Mouse (Mus musculus) retina, adult 2 months (tissue): ENCODE measurements around the gene Zic4.

ENCODE experiments used
- DNase-seq: peaks from one replicate; pipeline ENCODE4 v3.0.0-alpha.2; 2012; ENCODE audit warnings: low read depth, low spot score

Gene Zic4

DNA sequence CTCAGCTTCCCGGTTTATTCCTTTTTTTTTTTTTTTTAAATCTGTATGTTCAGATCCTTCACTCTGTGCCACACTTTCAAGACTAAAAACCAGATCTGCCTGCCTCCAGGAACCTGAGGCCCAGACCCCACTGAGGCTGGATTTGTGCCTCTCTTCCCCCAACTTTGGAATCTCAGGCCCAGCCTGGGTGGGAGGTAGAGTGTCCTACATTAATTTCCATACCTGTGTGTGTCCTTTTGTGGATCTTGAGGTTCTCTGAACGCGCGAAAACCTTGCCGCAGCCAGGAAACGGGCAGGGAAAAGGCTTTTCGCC lies 1.6 kb downstream of the Zic4 start:
- DNase-seq: no peak

DNA sequence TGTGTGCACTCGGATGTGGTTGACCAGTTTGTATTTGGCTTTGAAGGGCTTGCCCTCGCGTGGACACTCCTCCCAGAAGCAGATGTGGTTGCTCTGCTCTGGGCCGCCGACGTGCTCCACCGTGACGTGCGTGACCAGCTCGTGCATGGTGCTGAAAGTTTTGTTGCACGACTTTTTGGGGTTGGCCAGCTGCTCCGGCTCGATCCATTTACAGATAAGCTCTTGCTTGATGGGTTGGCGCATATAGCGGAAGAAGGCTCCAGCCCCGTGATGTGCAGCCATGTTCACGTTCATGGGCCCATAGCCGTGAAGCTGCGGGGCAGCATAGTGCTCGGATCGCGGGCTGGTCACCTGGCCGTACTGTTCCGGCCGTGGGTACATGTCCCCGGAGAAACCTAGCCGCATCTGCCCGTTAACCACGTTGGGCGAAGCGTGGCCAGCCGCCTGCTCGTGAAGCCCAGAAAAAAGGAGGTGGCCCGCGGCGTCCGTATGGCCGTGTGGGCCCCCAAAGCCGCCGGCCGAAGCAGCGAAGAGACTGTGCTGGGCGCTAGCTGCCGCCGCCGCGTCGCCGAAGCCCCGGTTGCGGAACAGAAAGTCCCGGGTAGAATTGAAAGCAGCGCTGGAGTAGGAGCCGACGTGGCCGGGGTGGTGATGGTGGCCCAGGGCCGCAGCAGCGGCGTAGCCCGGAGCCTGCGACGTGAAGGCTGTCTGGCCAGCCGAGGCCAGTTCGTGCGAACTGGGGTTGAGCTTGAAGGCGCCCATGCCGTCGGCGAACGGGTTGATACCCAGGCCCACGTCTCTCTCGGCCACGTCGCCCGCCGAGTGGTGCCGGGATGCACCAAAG lies 2.1 kb downstream of the Zic4 start:
- no peak for DNase-seq

DNA sequence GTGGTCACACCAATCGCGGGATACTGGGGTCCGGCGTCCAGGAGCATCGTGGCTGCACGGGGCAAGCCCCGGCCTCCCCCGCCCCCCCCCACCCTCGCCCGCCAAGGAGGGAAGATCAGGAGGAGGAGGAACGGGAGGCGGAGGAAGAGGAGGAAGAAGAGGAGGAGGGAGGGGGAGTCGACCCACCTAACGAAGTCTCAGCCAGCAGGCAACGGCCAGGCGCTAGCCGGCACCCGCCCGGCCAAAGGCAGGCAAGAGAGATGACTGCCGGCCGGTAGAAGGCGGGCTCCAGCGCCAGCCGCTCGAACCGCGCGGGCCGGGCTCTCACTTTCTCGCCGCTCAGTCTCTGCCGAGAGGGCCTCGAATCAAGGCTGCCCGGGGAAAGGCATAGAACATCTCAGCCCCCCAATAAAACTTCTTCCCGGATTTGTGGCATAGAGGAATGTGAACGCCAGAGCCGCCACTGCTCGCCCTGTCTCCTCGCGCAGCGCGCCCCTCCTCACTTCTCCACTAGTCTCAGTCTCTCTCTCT lies 2.8 kb downstream of the Zic4 start:
- DNase-seq: no peak

DNA sequence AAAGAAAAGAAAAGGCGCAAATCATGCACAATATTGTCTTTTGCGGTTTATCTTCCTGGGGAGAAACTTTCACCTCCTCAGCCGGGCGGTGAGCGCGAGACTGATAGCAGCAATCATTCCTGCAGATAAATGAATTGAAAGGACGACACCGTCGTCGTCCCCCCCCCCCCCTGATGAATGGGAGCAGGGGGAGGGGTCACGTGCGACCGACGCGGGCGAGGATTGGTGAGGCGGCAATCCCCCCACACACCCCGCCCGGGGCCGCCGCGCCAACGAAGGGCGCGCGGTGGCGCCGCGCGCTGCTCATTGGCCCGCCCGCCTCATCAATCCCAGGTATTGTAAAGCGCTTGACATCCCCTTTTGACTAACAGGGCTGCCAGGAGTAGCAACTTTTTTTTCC lies 3.5 kb downstream of the Zic4 start, which contains the start of gene Zic1:
TSS of gene Zic1 (minus strand) at position 147 of the 400 bp plus-strand sequence.
- no peak for DNase-seq

DNA sequence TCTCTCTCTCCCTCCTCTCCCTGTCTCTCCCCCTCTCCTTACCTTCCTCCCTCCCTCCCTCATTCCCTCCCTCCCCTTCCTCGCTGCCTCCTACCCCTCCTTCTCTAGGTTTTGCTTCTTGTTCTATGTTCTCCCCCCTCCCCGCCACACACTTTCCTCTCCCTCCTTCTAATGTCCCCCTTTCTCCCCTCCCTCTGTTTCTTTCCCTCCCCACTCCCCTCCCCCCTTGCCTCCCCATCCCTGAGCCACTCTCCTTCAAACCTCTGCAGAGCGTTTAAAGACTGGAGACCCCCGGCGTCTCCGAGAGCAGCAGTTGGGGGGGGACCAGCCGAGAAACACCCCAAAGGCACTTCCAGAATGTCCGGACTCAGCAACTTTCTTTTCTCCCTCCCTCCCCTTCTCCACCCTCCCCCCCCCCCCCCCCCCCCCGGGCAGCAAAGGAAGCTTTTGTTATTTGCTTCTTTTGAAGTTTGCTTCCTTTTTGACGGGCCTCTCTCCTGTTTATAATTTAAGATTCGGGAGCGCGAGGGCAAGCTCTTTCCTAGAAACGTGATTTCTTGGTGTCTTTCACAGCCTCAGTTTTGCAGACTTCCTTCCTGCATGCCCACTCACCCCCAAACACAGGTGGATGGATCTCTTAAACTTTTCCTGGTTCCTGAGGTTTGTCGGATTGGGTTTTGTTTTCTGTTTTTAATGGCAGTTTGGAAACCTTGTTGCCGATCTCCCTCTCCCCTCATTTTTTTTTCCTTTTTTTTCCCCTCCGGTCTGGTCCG lies 4.2 kb downstream of the Zic4 start:
- no peak for DNase-seq

DNA sequence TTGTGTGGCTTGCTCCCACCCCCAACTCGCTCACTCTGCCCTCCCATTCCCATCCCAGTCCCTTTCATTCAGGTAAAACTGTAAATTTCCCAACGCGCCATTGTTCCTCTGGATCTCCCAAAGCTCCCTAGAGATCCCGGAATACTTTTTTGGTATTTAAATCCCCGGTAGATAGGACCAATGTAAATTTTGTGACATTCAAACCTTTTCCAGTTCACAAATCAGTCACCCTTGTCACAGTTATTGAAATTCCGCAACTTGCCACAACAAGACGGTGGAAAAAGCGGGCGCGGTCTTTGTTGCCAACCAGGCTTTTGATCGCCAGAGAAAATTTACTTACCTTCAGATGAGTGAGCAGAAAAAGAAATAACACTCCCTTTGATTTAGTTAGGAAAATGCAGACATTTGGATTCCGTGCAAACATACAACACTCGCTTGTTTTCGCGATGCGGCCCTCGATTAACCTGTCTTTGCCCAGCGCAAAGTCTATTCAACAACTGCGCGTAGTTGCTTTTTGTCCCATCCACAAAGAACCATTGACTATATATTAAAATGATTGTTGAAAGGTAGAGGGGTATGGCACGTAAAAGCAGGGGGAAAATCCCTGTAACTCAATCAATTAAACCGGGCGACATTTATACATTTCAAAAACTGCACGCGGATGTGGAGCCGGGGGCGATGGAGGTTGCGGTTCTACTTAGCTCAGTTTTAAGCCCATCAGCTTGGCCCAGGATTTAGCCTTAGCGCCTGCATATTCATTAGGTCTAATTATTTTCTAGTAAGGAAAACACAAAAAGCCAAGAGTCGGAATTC lies 5.0 kb downstream of the Zic4 start:
- no peak for DNase-seq

DNA sequence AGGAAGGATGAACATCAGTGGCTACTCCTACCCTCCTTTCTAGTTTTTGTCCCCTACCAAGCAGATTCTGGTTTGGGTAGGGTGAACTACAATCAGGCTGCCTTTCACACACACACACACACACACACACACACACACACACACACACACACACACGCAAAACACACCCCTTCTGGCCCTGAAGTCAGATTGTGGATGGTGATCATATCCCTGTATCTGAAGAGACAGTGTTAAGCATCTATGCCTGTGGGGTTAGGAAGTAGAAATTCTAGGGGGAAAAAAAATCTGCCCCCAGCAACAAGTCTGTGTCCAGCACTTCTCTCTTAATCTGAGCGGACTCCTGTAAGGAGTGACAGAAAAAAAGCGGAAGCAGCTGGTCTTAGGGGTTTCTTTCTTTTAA lies 5.9 kb downstream of the Zic4 start:
- DNase-seq: no peak

DNA sequence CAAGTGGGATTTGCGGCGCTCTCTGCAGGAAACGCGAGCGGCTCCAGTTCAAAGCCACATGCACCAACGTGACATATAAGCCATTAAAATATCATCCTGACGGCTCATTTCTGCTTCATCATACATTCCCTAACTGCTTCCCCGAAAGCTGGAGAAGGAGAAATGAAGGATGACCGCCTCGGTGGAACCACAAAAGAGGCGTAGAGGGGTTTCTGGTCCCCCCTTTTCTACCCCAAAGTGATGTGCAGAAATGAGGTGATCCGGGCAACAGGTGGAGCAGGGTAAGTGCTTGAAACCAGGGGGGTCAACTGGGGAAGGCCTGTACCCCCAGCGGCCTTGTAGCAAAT lies 6.7 kb downstream of the Zic4 start:
- no peak for DNase-seq

DNA sequence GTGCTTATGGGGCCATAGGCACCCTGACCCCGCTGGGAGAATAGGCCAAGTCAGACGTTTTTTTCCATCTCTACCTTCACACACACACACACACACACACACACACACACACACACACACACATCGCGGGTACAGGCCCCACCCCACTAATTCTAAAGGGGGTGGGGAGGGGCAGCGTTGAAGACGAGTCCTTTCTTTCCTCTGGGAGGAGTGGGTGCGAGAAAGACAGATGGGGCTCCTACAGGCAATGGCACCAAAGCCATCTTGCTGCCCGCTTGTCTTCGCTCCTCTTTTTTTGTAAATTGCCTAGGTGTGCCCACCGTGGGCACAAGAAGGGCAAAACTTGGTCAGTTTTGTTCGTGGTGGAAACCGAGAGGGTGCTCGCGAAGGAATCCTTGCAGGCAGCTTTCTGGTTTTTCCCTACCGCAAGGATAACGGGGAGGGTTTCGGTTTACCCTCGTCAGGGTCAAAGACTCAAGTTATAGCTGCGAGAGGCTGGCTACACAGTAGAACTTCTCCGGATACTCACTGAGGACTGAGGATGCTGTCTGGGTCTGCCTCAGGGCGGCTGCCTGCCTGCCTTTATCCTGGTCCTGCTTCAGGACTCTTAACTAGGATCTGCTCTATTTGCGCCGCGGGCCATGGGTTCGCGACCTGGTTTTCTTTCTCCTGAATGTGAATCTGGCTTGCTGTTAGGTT lies 7.2 kb downstream of the Zic4 start:
- DNase-seq: no peak

DNA sequence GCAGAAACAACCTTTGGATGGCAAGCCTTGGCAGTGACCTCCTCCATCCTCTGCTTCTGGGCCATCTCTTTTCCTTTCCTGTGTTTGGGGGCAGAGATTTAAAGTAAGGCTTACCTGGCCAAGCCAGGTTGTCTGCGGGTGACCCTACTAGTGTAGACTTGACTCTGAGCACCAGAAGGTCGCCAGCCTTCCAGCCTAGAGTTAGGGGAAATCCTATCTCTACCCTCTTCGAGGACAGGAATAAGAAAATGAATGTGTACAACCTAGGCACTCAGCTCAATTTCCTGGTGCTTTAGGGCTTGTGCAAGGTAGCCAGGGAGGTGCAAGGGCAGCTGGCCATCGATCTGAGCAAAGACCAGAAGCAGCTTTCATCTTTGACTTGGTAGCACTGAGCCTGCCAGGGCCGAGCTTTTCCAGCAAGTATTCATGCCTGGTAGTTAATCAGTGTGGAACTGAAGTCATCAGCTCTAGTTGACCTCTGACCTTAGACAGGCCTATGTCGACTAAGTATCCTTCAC lies 8.0 kb downstream of the Zic4 start:
- no peak for DNase-seq

DNA sequence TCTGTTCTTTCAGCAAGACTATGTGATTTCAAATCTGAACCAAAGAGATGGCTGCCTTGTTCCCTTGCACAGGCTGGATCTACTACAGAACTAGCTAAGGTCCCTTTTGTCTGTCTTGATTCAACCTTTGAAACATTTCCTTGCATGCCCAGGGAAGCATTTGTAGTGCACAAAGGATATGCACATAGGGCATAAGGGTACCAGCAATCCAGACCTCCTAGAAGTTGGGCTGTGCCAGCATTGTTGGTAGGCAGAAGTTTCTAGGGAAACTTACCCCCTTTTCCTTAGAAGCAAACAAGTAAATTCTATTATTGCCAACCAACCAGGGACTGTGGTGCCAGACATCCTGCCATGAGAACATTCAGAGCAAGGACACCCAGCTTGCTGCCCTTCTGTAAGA lies 8.8 kb downstream of the Zic4 start:
- DNase-seq: no peak

DNA sequence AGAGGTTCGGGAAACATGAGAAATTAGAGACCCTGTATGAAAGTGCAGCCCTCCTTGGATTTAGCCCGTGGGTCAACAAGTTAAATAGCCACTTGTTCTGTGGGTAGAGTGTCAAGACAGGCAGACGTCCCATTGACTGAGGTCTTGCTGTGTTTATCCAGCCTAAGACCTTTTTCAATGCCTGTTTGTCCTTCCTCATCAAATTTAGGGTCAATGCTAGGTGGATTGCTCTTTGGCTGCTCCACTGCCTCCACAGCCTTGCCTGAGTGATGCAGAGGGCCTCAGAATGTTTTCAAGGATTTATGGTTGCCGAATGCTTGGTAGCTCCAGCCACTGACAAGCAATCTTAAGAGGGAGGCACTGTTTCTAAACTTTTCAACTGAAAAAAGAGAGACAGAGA lies 9.4 kb downstream of the Zic4 start:
- no peak for DNase-seq

DNA sequence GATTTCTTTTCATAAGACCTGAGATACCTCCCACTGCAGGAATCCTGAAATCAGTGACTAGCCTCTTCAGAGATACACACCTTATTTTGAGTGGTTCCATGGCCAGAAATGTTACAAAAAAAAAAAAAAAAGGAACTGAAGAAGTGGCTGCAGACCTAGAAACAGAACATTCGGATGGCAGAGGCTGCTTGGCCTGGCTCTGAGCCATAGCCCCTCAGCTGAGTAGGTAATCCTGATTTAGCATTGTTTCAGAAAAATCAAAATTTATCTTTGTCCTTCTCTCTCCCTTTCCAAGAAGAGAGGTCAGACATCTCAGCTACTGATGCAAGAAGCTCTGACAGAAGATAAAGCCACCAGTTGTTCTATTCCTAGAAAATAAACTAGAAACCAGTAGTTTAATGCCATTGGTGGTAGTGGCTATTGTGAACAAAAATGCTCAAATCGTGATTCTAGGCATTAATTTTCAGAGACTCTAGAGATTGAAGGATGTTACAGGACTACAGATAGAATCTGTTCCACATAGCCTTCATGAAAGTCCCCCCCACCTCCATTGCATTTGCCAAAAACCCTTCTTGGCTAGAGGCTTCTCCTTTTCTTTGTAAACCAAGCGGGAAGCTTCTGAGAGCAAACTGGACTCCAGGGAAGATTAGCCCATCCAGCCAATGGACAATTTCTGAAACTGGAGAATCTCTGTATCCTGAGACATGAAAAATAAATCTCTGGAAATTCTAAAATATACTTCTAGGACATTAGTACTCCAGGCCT lies 11.8 kb downstream of the Zic4 start:
- DNase-seq: no peak

DNA sequence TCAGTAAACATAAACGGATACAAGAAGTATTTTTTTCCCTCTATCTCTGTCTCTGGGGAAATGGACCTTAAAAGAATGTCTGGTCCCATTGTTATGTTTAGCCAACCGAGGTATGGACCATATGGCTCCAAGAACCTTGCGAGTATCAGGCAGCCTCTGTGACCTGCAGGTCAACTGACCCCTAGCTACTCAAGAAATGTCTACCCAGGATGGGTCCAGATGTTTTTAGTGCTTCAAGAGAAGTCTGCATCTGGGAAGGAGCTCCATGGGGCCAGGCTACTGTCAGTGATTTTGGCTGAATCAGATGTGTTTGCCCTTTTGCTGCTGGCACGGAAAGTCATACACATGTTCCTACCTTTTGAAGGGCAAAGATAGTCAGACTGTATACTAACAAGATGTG lies 12.5 kb downstream of the Zic4 start:
- DNase-seq: no peak

DNA sequence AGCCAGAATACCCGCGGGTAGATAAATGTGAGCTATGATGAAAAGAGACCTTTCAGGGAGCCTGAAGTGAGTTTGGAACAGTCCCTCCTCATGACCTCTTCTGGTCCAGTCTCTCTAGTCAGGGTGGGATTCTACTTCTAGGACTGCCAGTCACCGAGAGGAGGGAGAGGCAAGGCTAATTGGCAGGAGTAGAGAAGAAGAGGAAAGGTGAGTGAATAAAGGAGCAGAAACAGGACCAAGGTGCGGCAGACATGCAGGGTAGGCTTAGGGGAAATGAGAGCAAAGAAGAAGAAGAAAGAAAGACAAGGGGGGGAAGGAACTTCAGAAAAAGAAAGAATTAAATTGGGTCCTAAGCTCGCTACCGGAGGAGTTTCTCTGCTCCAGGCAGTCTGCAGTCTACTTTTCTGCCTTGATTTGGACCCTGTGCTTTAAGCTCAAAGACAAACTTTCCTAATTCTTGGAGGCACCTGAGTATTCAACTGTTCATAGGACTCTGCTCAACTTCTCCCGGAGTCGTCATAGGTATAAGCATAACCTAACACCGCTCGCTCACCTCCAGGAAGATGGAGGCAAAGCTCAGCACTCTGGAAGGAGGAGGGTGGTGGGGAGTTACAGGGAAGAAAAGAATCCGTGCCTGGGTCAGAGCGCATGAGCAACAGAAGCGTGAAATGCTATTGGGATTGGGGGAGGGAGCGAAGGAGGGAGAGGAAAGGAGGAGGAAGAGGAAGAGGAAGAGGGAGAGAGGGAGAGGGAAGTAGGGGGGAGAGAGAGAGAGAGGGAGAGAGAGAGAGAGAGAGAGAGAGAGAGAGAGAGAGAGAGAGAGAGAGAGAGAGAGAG lies 15.0 kb downstream of the Zic4 start:
- no peak for DNase-seq

DNA sequence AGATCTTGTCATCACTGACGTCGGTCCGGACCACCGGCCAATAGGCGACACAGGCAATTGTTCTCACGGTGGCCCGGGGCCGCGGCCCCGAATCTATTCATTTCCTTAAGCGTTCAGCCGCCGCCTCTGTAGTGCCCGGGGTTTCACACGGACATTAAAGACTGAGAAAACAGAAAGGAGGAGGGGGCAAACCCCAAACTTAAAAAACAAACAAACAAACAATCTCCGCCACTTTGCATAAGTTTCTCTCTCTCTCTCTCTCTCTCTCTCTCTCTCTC lies 15.6 kb downstream of the Zic4 start:
- DNase-seq: no peak

DNA sequence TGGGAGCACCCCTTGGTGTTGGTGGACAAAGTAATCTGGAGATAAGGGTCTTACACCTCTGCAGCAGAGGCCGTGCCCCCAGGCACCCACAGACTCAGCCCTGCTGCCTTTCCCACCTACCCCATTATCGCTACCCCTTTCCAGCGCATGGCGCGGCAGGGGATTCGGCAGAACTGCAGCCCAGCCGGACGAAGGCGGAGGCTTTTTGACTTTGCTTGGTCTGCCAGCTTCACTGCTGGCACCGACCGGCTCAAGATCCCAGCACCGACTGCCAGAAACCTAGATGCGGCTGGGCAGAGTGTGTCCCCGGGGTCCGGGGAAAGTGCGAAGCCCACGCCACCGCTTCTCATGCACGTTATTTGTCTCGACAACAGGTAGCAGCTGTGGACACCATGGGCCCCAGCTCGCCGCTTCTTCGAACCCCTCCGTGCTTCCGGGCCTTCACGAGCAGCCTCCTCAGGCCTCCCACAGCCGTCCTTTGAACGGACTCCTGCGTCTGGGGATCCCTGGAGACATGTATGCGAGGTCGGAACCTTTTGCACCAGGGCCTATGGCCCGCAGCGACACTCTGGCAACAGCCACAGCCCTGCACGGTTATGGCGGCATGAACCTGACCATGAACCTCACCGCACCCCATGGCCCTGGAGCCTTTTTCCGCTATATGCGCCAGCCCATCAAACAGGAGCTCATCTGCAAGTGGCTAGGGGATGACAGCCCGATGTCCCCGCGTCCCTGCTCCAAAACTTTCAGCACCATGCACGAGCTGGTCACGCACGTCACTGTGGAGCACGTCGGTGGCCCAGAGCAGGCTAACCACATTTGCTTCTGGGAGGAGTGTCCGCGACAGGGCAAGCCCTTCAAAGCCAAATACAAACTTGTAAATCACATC lies 16.4 kb downstream of the Zic4 start:
- DNase-seq: no peak

DNA sequence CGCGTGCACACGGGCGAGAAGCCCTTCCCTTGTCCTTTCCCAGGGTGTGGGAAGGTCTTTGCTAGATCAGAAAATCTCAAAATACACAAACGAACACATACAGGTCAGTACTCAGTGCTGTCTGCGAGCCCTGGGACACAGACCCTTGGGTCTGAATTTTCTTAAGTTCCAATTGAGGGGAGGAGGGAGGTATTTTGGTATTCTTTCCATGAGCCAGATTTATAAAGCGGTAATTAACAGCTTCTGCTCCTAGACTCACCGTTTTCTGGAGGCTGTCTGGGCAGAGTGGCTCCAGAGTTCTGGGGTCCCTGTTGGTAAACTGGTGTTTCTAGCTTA lies 17.1 kb downstream of the Zic4 start:
- no peak for DNase-seq
